8 mouse cellular contexts compared by ENCODE assay signal in the genomic region with DNA sequence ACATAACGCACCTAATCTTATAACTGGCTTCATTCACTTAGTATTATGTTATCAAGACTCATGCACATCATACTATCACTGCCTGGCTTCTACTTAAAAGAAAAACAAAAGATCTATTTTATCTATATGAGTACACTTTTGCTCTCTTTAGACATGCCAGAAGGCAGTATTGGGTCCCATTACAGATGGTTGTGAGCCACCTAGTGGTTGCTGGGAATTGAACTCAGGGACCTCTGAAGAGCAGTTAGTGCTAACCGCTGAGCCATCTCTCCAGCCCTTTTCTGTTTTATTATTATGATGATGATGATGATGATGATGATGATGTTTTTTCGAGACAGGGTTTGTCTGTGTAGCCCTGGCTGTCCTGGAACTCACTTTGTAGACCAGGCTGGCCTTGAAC. TPM values are rescaled to one million over a fixed set of nuclear protein-coding genes. Genes with fewer than 3 reads are reported as not detected.
DNase-seq lines count a peak whose midpoint lies in the region; ATAC-seq lines count a peak whose summit lies in the region.

No protein-coding gene starts in this region.

- H3K36me3 ChIP-seq in neural tube, embryonic 11.5 days (ENCODE audit: control insufficient read depth, insufficient read depth, low read length) = no peaks in the 10 kb centered on the region
- no peaks in the 10 kb centered on the region for H3K36me3 ChIP-seq in neural tube, embryonic 15.5 days

- H3K27ac ChIP-seq in neural tube, embryonic 11.5 days (ENCODE audit: low read depth, low read length) = no peak overlapping the region
- no peak overlapping the region for H3K27ac ChIP-seq in neural tube, embryonic 15.5 days (replicated peaks)

- no peaks in the 10 kb centered on the region for H3K9me3 ChIP-seq in neural tube, embryonic 11.5 days (ENCODE audit: control insufficient read depth, low read length)
- H3K9me3 ChIP-seq in neural tube, embryonic 15.5 days (replicated peaks) = no peaks in the 10 kb centered on the region

- H3K4me1 ChIP-seq in neural tube, embryonic 11.5 days (ENCODE audit: control insufficient read depth, insufficient read depth, low read length) = no peaks in the 10 kb centered on the region
- H3K4me1 ChIP-seq in neural tube, embryonic 15.5 days = no peaks in the 10 kb centered on the region

- WGBS in neural tube, embryonic 11.5 days = 39% methylated on average over 3 of the region's 3 CpGs
- 40% methylated on average over 3 of the region's 3 CpGs for WGBS in neural tube, embryonic 15.5 days

- DNase-seq in cerebellum, postnatal 36 days = peak; percentile 51 to 56
- no peak for DNase-seq in cerebellum, adult 8-10 months
- peak; percentile 47 for DNase-seq in neural tube, embryonic 11.5 days (ENCODE audit: low spot score)
- DNase-seq in heart, postnatal 14 days = peak; percentile 36 to 58
- DNase-seq in lung, postnatal 25 days (ENCODE audit: low spot score) = peak; percentile 48
- DNase-seq in ovary, postnatal 36 days (ENCODE audit: low spot score) = no peak
- no peak for DNase-seq in ovary, postnatal 10 days (ENCODE audit: low spot score)

- no peak for ATAC-seq in neural tube, embryonic 11.5 days (ENCODE audit: insufficient read depth, low FRiP score, low TSS enrichment)
- no peak for ATAC-seq in neural tube, embryonic 15.5 days (ENCODE audit: low FRiP score)

- H3K27me3 ChIP-seq in neural tube, embryonic 11.5 days (ENCODE audit: control insufficient read depth, insufficient read depth, low read length) = no peaks in the 10 kb centered on the region
- no peaks in the 10 kb centered on the region for H3K27me3 ChIP-seq in neural tube, embryonic 15.5 days (replicated peaks)

- no peak overlapping the region for H3K9ac ChIP-seq in neural tube, embryonic 11.5 days (ENCODE audit: low read length)
- no peak overlapping the region for H3K9ac ChIP-seq in neural tube, embryonic 15.5 days (replicated peaks)

- no peak overlapping the region for H3K4me2 ChIP-seq in neural tube, embryonic 11.5 days (ENCODE audit: low read depth)
- no peak overlapping the region for H3K4me2 ChIP-seq in neural tube, embryonic 15.5 days

- H3K4me3 ChIP-seq in neural tube, embryonic 11.5 days (ENCODE audit: low read depth, low read length) = no peak overlapping the region
- H3K4me3 ChIP-seq in neural tube, embryonic 15.5 days (replicated peaks) = no peak overlapping the region

- intact Hi-C loops in heart, postnatal 14 days (cut with DNase I) = loop anchor here (2.0 kb wide), 1 partner anchor 136 kb away; no protein-coding TSS in a partner anchor

RNA-seq across cellular contexts. Expression of a gene that starts 13.4 kb away (rescaled TPM):
- polyA plus RNA-seq in neural tube, embryonic 11.5 days (2014; fragmentation: Nextera tagmentation; extraction: Ambion mirVana) = 58.3 and 66.0 TPM in 2 replicates
- 46.7 and 48.3 TPM in 2 replicates for polyA plus RNA-seq in neural tube, embryonic 15.5 days (2015; fragmentation: Nextera tagmentation; extraction: Ambion mirVana)
- 10 to 100 TPM; 63.6 to 69.2 TPM for total RNA-seq in heart, postnatal 14 days (2021)

RNA-seq across cellular contexts. Expression of a gene that starts 19.4 kb away (rescaled TPM):
- 15.4 and 17.1 TPM in 2 replicates for polyA plus RNA-seq in neural tube, embryonic 11.5 days (2014; fragmentation: Nextera tagmentation; extraction: Ambion mirVana)
- polyA plus RNA-seq in neural tube, embryonic 15.5 days (2015; fragmentation: Nextera tagmentation; extraction: Ambion mirVana) = 10.7 and 12.2 TPM in 2 replicates
- 10 to 100 TPM; 38.4 to 43.1 TPM for total RNA-seq in heart, postnatal 14 days (2021)

RNA-seq across cellular contexts. Expression of a gene that starts 21.0 kb away (rescaled TPM):
- 18.4 TPM in 2 replicates for polyA plus RNA-seq in neural tube, embryonic 11.5 days (2014; fragmentation: Nextera tagmentation; extraction: Ambion mirVana)
- 13.3 and 14.7 TPM in 2 replicates for polyA plus RNA-seq in neural tube, embryonic 15.5 days (2015; fragmentation: Nextera tagmentation; extraction: Ambion mirVana)
- 10 to 100 TPM; 13.5 to 13.9 TPM for total RNA-seq in heart, postnatal 14 days (2021)

RNA-seq across cellular contexts. Expression of a gene that starts 39.0 kb away (rescaled TPM):
- 55.5 and 71.8 TPM in 2 replicates for polyA plus RNA-seq in neural tube, embryonic 11.5 days (2014; fragmentation: Nextera tagmentation; extraction: Ambion mirVana)
- polyA plus RNA-seq in neural tube, embryonic 15.5 days (2015; fragmentation: Nextera tagmentation; extraction: Ambion mirVana) = 35.9 and 37.5 TPM in 2 replicates
- total RNA-seq in heart, postnatal 14 days (2021) = 10 to 100 TPM; 25.9 to 29.4 TPM

RNA-seq across cellular contexts. Expression of a gene that starts 49.4 kb away (rescaled TPM):
- polyA plus RNA-seq in neural tube, embryonic 11.5 days (2014; fragmentation: Nextera tagmentation; extraction: Ambion mirVana) = 11.7 and 16.4 TPM in 2 replicates
- polyA plus RNA-seq in neural tube, embryonic 15.5 days (2015; fragmentation: Nextera tagmentation; extraction: Ambion mirVana) = 13.4 TPM in 2 replicates
- total RNA-seq in heart, postnatal 14 days (2021) = 1 to 10 TPM; 1.4 to 1.6 TPM

Comparison
In these comparisons a context has a peak if more than half of its experiments do, and no peak if none do; other contexts are left out.
1. DNase-seq: peak in cerebellum, postnatal 36 days (2 of 2), neural tube, embryonic 11.5 days (single experiment), heart, postnatal 14 days (2 of 2) and lung, postnatal 25 days (single experiment); none in cerebellum, adult 8-10 months (single experiment), ovary, postnatal 36 days (single experiment) and ovary, postnatal 10 days (single experiment).